In genomic region chr7:121995961-121996360, GRCm38 (mm10) we compare ENCODE assay signal across 31 mouse cellular contexts.
"Had no signal": no experiment of that assay in that cellular context is flagged by ENCODE, and none has a peak within 500 bp of the region (broad histone marks: within the 10 kb centered on the region; RNA-seq: fewer than 3 reads in every experiment).

No protein-coding gene starts in this region.

- H3K27ac ChIP-seq: limb, embryonic 10.5 days; limb, embryonic 12.5 days; limb, embryonic 13.5 days; limb, embryonic 15.5 days; liver, embryonic 12.5 days; liver, embryonic 13.5 days; liver, embryonic 14.5 days; liver, embryonic 15.5 days; lung, embryonic 15.5 days; macrophage; midbrain, embryonic 10.5 days; midbrain, embryonic 12.5 days; midbrain, embryonic 13.5 days; midbrain, embryonic 15.5 days had no signal

- H3K9ac ChIP-seq: limb, embryonic 12.5 days; limb, embryonic 13.5 days; limb, embryonic 15.5 days; liver, embryonic 12.5 days; liver, embryonic 13.5 days; liver, embryonic 14.5 days; liver, embryonic 15.5 days; liver, postnatal 0 days; lung, embryonic 14.5 days; lung, embryonic 15.5 days; midbrain, embryonic 12.5 days; midbrain, embryonic 13.5 days; midbrain, embryonic 15.5 days had no signal

- H3K4me2 ChIP-seq: limb, embryonic 12.5 days; limb, embryonic 13.5 days; limb, embryonic 15.5 days; liver, embryonic 11.5 days; liver, embryonic 12.5 days; liver, embryonic 13.5 days; liver, embryonic 15.5 days; lung, embryonic 14.5 days; lung, embryonic 15.5 days; midbrain, embryonic 11.5 days; midbrain, embryonic 12.5 days; midbrain, embryonic 13.5 days; midbrain, embryonic 15.5 days had no signal

- DNase-seq: left cerebral cortex, postnatal 4 days; liver; liver, embryonic 13.5 days; liver, postnatal 0 days; lung, adult 18-20 months; lung, adult 2 months; lung, embryonic 14.5 days; lung, postnatal 10 days; lung, postnatal 14 days; lung, postnatal 36 days; lung, postnatal 4 days; midbrain, embryonic 14.5 days had no signal

- H3K4me3 ChIP-seq: limb, embryonic 10.5 days; limb, embryonic 12.5 days; limb, embryonic 13.5 days; limb, embryonic 15.5 days; liver, embryonic 12.5 days; liver, embryonic 13.5 days; liver, embryonic 15.5 days; lung, embryonic 15.5 days; megakaryocyte, embryonic 14.5 days; midbrain, embryonic 10.5 days; midbrain, embryonic 12.5 days; midbrain, embryonic 13.5 days; midbrain, embryonic 15.5 days; myocyte had no signal

- H3K9me3 ChIP-seq: limb, embryonic 10.5 days; limb, embryonic 12.5 days; limb, embryonic 13.5 days; limb, embryonic 15.5 days; liver, embryonic 12.5 days; liver, embryonic 13.5 days; liver, embryonic 15.5 days; lung, embryonic 15.5 days; midbrain, embryonic 10.5 days; midbrain, embryonic 12.5 days; midbrain, embryonic 13.5 days; midbrain, embryonic 15.5 days had no signal

- H3K27me3 ChIP-seq: limb, embryonic 12.5 days; limb, embryonic 13.5 days; limb, embryonic 15.5 days; liver, embryonic 12.5 days; liver, embryonic 13.5 days; liver, embryonic 15.5 days; lung, embryonic 15.5 days; megakaryocyte, embryonic 14.5 days; midbrain, embryonic 12.5 days; midbrain, embryonic 13.5 days; midbrain, embryonic 15.5 days had no signal

- H3K4me1 ChIP-seq: limb, embryonic 10.5 days; limb, embryonic 12.5 days; limb, embryonic 13.5 days; limb, embryonic 15.5 days; liver, embryonic 12.5 days; liver, embryonic 13.5 days; liver, embryonic 15.5 days; lung, embryonic 15.5 days; megakaryocyte, embryonic 14.5 days; midbrain, embryonic 10.5 days; midbrain, embryonic 12.5 days; midbrain, embryonic 13.5 days; midbrain, embryonic 15.5 days had no signal

- ATAC-seq: liver, embryonic 12.5 days; liver, postnatal 0 days; lung, postnatal 0 days; midbrain, embryonic 13.5 days; midbrain, embryonic 15.5 days; midbrain, embryonic 16.5 days had no signal
